Mouse (Mus musculus): ENCODE results near the gene Olfr801. TPM values are rescaled to one million over a fixed set of nuclear protein-coding genes. Genes with fewer than 3 reads are reported as not detected.

Gene Olfr801
- polyA plus RNA-seq, 1 experiment from 2014 or later, result not detected

Other genes starting within 250 kb of the Olfr801 start
- not detected in 2 replicates for gene Olfr786, start 246.6 kb downstream of the Olfr801 start, polyA plus RNA-seq (2016; fragmentation: Nextera tagmentation; extraction: Ambion mirVana)
- not detected in 2 replicates for gene Olfr787, start 212.0 kb downstream of the Olfr801 start, polyA plus RNA-seq (2016; fragmentation: Nextera tagmentation; extraction: Ambion mirVana)
- gene Olfr788, start 202.9 kb downstream of the Olfr801 start, polyA plus RNA-seq (2016; fragmentation: Nextera tagmentation; extraction: Ambion mirVana), result not detected in 2 replicates
- gene Olfr789, start 189.1 kb downstream of the Olfr801 start, polyA plus RNA-seq (2016; fragmentation: Nextera tagmentation; extraction: Ambion mirVana), result not detected in 2 replicates
- gene Olfr790, start 175.4 kb downstream of the Olfr801 start, polyA plus RNA-seq (2016; fragmentation: Nextera tagmentation; extraction: Ambion mirVana), result not detected in 2 replicates
- not detected in 2 replicates for gene Olfr791, start 152.1 kb downstream of the Olfr801 start, polyA plus RNA-seq (2016; fragmentation: Nextera tagmentation; extraction: Ambion mirVana)
- not detected in 2 replicates for gene Olfr792, start 134.7 kb downstream of the Olfr801 start, polyA plus RNA-seq (2016; fragmentation: Nextera tagmentation; extraction: Ambion mirVana)
- gene Olfr794, start 106.2 kb downstream of the Olfr801 start, polyA plus RNA-seq (2016; fragmentation: Nextera tagmentation; extraction: Ambion mirVana), result not detected in 2 replicates
- not detected in 2 replicates for gene Olfr796, start 61.3 kb downstream of the Olfr801 start, polyA plus RNA-seq (2016; fragmentation: Nextera tagmentation; extraction: Ambion mirVana)
- gene Olfr798, start 45.9 kb downstream of the Olfr801 start, polyA plus RNA-seq (2016; fragmentation: Nextera tagmentation; extraction: Ambion mirVana), result not detected in 2 replicates
- gene Olfr799, start 36.4 kb downstream of the Olfr801 start, polyA plus RNA-seq (2016; fragmentation: Nextera tagmentation; extraction: Ambion mirVana), result not detected in 2 replicates
- gene Olfr800, start 16.2 kb downstream of the Olfr801 start, polyA plus RNA-seq (2016; fragmentation: Nextera tagmentation; extraction: Ambion mirVana), result not detected in 2 replicates
- gene Olfr802, start 14.3 kb upstream of the Olfr801 start, polyA plus RNA-seq (2016; fragmentation: Nextera tagmentation; extraction: Ambion mirVana), result not detected in 2 replicates
- not detected in 2 replicates for gene Olfr803, start 20.4 kb upstream of the Olfr801 start, polyA plus RNA-seq (2016; fragmentation: Nextera tagmentation; extraction: Ambion mirVana)
- gene Olfr804, start 29.3 kb upstream of the Olfr801 start, polyA plus RNA-seq (2016; fragmentation: Nextera tagmentation; extraction: Ambion mirVana), result not detected in 2 replicates
- gene Olfr805, start 55.5 kb upstream of the Olfr801 start, polyA plus RNA-seq (2016; fragmentation: Nextera tagmentation; extraction: Ambion mirVana), result not detected in 2 replicates
- not detected in 2 replicates for gene Olfr806, start 68.1 kb upstream of the Olfr801 start, polyA plus RNA-seq (2016; fragmentation: Nextera tagmentation; extraction: Ambion mirVana)
- gene Olfr807, start 83.9 kb upstream of the Olfr801 start, polyA plus RNA-seq (2016; fragmentation: Nextera tagmentation; extraction: Ambion mirVana), result not detected in 2 replicates
- not detected in 2 replicates for gene Olfr808, start 91.6 kb upstream of the Olfr801 start, polyA plus RNA-seq (2016; fragmentation: Nextera tagmentation; extraction: Ambion mirVana)
- gene Olfr809, start 100.8 kb upstream of the Olfr801 start, polyA plus RNA-seq (2016; fragmentation: Nextera tagmentation; extraction: Ambion mirVana), result not detected in 2 replicates
- not detected in 2 replicates for gene Olfr810, start 121.1 kb upstream of the Olfr801 start, polyA plus RNA-seq (2016; fragmentation: Nextera tagmentation; extraction: Ambion mirVana)
- gene Olfr811, start 130.5 kb upstream of the Olfr801 start, polyA plus RNA-seq (2016; fragmentation: Nextera tagmentation; extraction: Ambion mirVana), result not detected in 2 replicates
- gene Olfr812, start 172.2 kb upstream of the Olfr801 start, polyA plus RNA-seq (2016; fragmentation: Nextera tagmentation; extraction: Ambion mirVana), result not detected in 2 replicates
- not detected in 2 replicates for gene Olfr813, start 181.5 kb upstream of the Olfr801 start, polyA plus RNA-seq (2016; fragmentation: Nextera tagmentation; extraction: Ambion mirVana)
- not detected in 2 replicates for gene Olfr814, start 206.0 kb upstream of the Olfr801 start, polyA plus RNA-seq (2016; fragmentation: Nextera tagmentation; extraction: Ambion mirVana)
- gene Olfr815, start 232.0 kb upstream of the Olfr801 start, polyA plus RNA-seq (2016; fragmentation: Nextera tagmentation; extraction: Ambion mirVana), result not detected in 2 replicates
- gene Olfr816, start 241.7 kb upstream of the Olfr801 start, polyA plus RNA-seq (2016; fragmentation: Nextera tagmentation; extraction: Ambion mirVana), result not detected in 2 replicates